Mouse (Mus musculus) adrenal gland, adult 18-20 months (tissue): Measurements from ENCODE around the gene Pola2. TPM values are rescaled to one million over a fixed set of nuclear protein-coding genes. Genes with fewer than 3 reads are reported as not detected.

ENCODE experiments used
- DNase-seq, 2 experiments: peaks; one replicate each; pipeline ENCODE4 v3.0.0; 2021 to 2022; ENCODE audit warnings: low spot score in 2 of 2
- total RNA-seq, 2 experiments: library from RNA; stranded (reverse); gene quantifications; 1 replicate in 1 of 2; 2 replicates in 1 of 2; pipeline ENCODE4 v1.2.3; 2021

The Pola2 gene
- total RNA-seq, 2 experiments from 2014 or later, result 15.5 to 16.8 TPM

- no peak for DNase-seq
These were observed 25.5 kb downstream of the Pola2 start for GRCm38 (mm10) chr19:5938516-5938915.

DNA sequence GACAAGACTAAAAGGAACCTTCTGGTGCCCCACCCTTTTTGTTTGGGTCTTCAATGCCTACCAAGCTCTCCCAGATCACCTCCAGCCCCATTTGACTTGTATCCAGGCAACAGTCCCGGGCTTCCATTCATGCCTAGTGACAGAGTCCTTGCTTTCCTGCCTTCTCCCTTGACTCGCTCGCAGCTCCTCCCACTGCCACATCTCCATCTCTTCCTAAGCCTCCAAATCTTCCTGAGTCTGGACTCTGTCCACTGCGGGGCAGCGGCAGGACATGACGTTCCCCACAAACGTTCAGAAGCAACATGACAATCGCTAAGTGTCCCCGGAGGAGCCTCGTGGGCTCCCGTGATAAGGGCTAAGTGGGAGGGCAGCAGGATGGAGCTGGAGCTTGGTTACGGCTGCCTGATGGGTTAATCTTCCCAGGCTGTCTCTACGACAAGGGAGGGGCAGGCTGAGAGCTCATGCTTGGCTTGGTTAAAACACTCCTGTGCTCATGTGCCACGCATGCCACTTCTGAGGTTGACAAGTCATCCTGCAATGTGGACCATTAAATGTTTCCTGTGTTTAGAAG lies 26.1 kb downstream of the Pola2 start:
- no peak for DNase-seq

GRCm38 (mm10) chr19:5937095-5937835 lies 26.7 kb downstream of the Pola2 start:
- no peak for DNase-seq

- no peak for DNase-seq
These were observed 28.3 kb downstream of the Pola2 start for GRCm38 (mm10) chr19:5935691-5936090.

DNA sequence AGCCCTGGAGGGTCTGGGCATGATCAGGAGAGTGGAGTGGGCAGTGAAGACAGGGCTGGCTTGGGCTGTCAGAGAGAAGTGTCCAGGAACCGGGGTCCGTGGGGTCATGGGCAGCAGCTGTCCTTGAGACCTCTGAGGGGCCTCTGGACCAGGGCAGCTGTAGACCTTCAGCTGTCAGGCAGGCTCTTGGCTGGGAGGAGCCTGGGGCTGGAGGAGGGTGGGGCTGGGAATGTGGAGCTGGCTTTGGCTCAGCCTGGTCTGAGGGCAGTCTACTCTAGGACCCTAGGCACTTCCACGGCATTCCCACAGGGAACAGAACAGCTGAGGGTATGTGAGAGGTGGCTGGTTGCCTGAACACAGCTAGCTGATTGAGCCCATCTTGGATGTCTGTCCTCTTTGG lies 28.7 kb downstream of the Pola2 start:
- peak in 1 of 2 experiments; percentile 37 for DNase-seq

- DNase-seq, result peak in 1 of 2 experiments; percentile 60
These were observed 34.1 kb downstream of the Pola2 start for GRCm38 (mm10) chr19:5929634-5930596.

- DNase-seq, result no peak
These were observed 35.5 kb downstream of the Pola2 start for GRCm38 (mm10) chr19:5928546-5928945.

- DNase-seq, result no peak
These were observed 35.9 kb downstream of the Pola2 start for GRCm38 (mm10) chr19:5928104-5928503.

DNA sequence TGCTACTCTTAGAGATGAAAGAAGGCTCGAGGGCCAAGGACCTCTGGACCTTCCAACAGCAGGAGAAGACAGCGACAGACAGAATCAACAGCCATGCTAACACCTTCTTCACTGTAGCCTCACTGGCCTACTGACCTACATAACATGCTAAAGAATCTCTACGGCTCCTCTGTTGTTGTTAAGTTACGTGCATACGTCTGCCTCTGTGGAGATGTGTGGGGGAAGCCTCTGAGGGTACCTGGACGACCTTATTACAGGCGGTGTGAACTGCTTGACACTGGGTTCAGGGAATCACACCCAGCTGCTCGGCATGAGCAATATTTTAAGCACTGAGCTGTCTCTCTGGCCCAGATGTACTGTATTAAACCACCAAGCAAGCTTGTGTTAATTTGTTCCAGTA lies 36.5 kb downstream of the Pola2 start:
- no peak for DNase-seq

DNA sequence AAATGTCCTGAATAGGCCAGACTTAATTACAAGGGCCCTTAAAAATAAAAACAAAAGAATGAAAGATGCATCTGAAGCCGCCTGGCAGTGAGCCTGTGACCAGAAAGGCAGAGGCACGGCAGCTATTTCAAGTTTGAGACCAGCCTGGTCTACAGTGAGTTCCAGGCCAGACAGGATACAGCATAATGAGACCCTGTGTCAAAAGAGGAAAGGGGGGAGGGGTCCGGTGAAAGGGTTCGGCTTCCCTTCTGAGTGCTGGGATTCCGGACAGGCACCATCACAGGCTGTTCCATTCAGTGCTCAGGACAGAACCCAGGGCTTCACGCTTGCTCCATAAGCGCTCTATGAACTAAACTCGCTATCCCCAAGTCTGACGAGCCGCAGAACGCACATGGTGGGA lies 37.0 kb downstream of the Pola2 start:
- no peak for DNase-seq

GRCm38 (mm10) chr19:5925311-5925855 lies 38.6 kb downstream of the Pola2 start:
- DNase-seq, result no peak

DNA sequence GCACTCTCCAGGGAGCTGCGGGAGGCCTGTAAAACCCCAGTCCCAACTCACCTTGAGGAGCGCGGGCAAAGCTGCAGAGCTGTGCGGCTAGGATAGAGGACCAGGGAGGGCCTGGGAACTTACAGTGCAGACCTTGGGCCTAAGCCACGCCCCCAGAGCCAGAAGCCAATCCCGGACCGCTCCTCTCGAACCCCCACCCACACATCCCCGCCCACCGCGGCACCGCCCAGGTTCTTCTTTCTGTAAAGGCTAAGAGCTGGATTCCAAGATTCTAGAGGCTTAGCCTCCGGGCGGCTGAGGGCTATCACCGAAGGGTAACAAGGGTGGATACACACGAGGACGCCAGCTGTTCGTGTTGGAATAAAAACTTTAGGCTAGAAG lies 39.3 kb downstream of the Pola2 start, which contains the start of gene Cdc42ep2:
Gene Cdc42ep2 (minus strand): TSS at position 104 of the 381 bp plus-strand sequence.
- peak; percentile 94 to 95 for DNase-seq

- DNase-seq, result peak; percentile 85 to 94
These were observed 39.9 kb downstream of the Pola2 start for GRCm38 (mm10) chr19:5923990-5924712.

- DNase-seq, result no peak
These were observed 41.0 kb downstream of the Pola2 start for GRCm38 (mm10) chr19:5922963-5923362.

DNA sequence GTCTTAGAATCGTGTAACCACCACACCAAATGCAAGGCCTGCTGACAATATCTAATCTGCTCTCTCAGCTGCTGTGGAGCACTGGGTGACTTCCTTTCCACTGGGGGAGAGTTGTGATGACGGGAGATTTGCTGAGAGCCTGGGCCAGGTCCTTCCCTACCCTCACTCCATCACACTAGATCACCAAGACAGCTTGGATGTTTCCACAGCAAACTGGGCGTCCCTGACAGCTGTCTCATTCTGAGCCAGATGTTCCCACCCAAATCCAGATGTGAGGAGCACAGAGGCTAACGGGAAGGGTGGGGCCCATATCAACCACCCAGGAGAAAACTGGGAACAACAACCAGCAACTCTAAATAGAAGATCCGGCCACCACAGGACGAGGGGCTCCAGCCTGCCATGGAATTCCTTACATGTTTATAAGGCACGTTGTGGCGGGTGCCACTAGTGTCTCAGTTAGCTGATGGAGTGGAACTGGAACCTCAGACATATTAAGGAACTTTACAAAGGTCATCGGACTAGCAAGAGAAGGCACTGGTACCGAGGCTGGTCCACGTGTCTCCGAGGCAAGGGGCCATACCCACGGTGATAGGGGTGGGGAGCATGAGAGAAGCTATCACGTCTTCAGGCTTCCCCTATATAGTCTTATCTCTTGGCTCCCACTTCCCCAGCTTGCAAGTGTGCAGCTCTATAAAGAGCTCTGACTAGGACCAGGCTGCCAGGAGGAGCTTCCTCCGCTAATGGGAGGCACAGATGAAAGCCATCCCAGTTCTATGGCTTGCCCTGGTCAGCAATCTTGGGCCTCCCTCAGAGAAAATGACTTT lies 41.7 kb downstream of the Pola2 start:
- DNase-seq, result no peak

GRCm38 (mm10) chr19:5921715-5922114 lies 42.3 kb downstream of the Pola2 start:
- no peak for DNase-seq

DNA sequence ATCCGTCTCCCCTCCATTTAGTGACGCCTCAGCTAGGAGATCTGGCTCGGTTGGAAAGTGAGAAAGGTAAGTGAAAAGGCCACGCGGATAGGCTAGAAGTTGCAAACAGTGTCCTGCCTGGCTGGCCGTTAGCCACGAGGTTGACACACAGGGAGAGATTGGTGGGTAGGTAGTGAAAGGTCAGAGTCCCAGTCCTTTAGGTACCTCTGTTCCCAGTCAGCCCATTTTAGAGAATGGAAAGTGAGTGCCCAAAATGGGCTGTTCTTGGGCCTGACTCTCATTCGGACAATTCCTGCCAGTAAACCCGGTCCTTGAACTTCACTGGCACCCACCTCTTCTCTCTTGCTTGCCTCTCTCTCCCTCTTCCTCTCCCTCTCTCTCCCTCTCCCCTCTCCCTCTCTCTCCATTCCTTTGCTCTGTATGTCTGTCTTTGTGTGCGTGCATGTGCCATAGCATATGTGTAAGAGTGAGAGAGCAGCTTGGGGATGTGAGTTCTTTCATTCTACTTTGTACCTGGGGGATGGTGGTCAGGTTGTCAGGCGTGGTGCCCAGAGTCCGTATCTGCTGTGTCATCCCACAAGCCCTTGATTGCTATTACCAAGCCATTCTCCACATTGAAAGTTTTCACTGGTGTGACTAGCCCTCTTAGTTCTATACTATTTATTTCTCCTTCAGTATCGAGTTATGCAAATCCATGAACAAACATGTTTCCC lies 50.8 kb downstream of the Pola2 start, which contains the start of gene Dpf2:
Gene Dpf2 (minus strand): TSS at position 4 of the 713 bp plus-strand sequence.
- DNase-seq, result no peak

GRCm38 (mm10) chr19:5912103-5913006 lies 51.6 kb downstream of the Pola2 start:
- peak; percentile 97 to 98 for DNase-seq
